Mouse (Mus musculus) embryonic facial prominence, embryonic 13.5 days (tissue): ENCODE measurements around the gene Pax6. TPM values are rescaled to one million over a fixed set of nuclear protein-coding genes. Genes with fewer than 3 reads are reported as not detected.

Experiments used
- ATAC-seq: fragments of 200-750 bp; cut with Nextera tagmentation; 2 replicates; pipeline ENCODE4 v1.8.0; 2017; ENCODE audit warnings: low read depth; ENCODE audit not compliant: insufficient number of reproducible peaks, insufficient read depth, low FRiP score, low TSS enrichment
- H3K27ac ChIP-seq: fragments of 300-500 bp; sonication (generic); 2 replicates; pipeline ENCODE4 v1.5.1; 2015; ENCODE audit warnings: moderate library complexity, mild to moderate bottlenecking, inconsistent platforms
- H3K27me3 ChIP-seq: fragments of 300-500 bp; sonication (generic); 2 replicates; pipeline ENCODE4 v1.6.1; 2015; ENCODE audit warnings: mild to moderate bottlenecking, inconsistent platforms
- H3K36me3 ChIP-seq: fragments of 300-500 bp; sonication (generic); 2 replicates; pipeline ENCODE4 v1.6.1; 2015; ENCODE audit warnings: mild to moderate bottlenecking, inconsistent platforms
- H3K4me1 ChIP-seq: fragments of 300-500 bp; sonication (generic); 2 replicates; pipeline ENCODE4 v1.6.1; 2015; ENCODE audit warnings: inconsistent platforms
- H3K4me2 ChIP-seq: fragments of 300-500 bp; sonication (generic); 2 replicates; pipeline ENCODE4 v1.6.1; 2015; ENCODE audit warnings: moderate library complexity, mild to moderate bottlenecking, inconsistent platforms
- H3K4me3 ChIP-seq: fragments of 300-500 bp; sonication (generic); 2 replicates; pipeline ENCODE4 v1.5.1; 2015; ENCODE audit warnings: mild to moderate bottlenecking, inconsistent platforms
- H3K9ac ChIP-seq: fragments of 300-500 bp; sonication (generic); 2 replicates; pipeline ENCODE4 v1.6.1; 2015; ENCODE audit warnings: mild to moderate bottlenecking, inconsistent platforms
- H3K9me3 ChIP-seq: fragments of 300-500 bp; sonication (generic); 2 replicates; pipeline ENCODE4 v1.6.1; 2016; ENCODE audit warnings: inconsistent platforms
- WGBS: fragments of 180-500 bp; shearing (Covaris S2); methylation state at CpG from one replicate; pipeline ENCODE4 v1.1.7; 2015; ENCODE audit warnings: mixed read lengths; 5-methylcytosine and 5-hydroxymethylcytosine counted together
- polyA plus RNA-seq: library from polyadenylated mRNA; unstranded; fragments of >200 nt; fragmentation: Nextera tagmentation; extraction: Ambion mirVana; gene quantifications from 2 replicates; pipeline ENCODE4 v1.2.1, GENCODE M21; 2015

Gene Pax6
- polyA plus RNA-seq, 1 experiment from 2014 or later = 1.6 TPM

DNA sequence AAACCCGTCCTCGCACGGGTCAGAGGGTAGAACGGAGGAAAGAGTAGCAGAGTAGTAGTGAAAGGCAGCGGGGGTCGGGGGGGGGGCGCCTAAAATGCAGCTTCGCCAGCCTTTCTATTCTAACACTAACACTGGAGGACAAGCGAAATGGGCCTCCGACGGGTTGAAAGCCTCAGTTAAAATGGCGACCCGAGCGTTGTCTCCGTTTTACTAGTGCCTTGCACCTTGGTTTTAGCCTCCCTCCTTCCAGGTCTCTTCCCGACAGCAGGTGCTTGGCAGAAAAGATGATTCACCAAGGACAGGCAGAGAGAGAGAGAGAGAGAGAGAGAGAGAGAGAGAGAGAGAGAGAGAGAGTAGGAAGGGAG lies 3.9 kb downstream of the Pax6 start:
- no peak overlapping the region; the same call in 1 of the 2 replicates for H3K4me3 ChIP-seq
- no peak overlapping the region for H3K27ac ChIP-seq
- H3K27me3 ChIP-seq = peaks cover 100% of the 10 kb centered on the region
- peaks cover 40% of the 10 kb centered on the region for H3K4me1 ChIP-seq
- no peak for ATAC-seq
- H3K4me2 ChIP-seq = no peak overlapping the region; the same call in 1 of the 2 replicates
- H3K9me3 ChIP-seq = no peaks in the 10 kb centered on the region
- no peaks in the 10 kb centered on the region for H3K36me3 ChIP-seq
- WGBS = 1% methylated on average over 16 of the region's 16 CpGs
- no peak overlapping the region for H3K9ac ChIP-seq

DNA sequence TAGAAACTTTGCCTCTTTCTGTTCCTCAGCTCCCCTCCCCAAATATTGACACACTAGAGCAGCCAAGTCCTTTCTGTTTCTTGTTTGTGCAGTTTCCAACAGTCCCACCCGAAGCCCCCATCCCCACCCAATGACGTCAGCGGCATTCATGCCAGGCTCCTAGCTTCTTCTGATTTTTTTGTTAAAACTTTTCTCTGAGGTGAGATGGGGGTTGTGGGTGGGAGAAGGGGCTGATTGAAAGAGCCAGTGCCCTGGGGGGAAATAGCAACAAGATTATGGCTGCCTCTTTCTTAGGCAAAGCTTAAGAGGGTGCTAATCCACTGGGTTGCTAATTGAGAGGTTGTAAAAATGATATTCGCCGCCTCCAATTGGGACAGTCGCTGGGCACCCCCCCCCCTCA lies 4.4 kb downstream of the Pax6 start:
- H3K9me3 ChIP-seq = no peaks in the 10 kb centered on the region
- no peak overlapping the region for H3K9ac ChIP-seq
- ATAC-seq = no peak
- no peak overlapping the region for H3K27ac ChIP-seq
- no peaks in the 10 kb centered on the region for H3K36me3 ChIP-seq
- H3K4me1 ChIP-seq = peaks cover 40% of the 10 kb centered on the region
- no peak overlapping the region for H3K4me3 ChIP-seq
- no peak overlapping the region; the same call in 1 of the 2 replicates for H3K4me2 ChIP-seq
- WGBS = 1% methylated on average over 6 of the region's 6 CpGs
- H3K27me3 ChIP-seq = peaks cover 100% of the 10 kb centered on the region

- Histone ChIP-seq H3K36me3 (no peaks in the 10 kb centered on the region), H3K9me3 (no peaks in the 10 kb centered on the region), H3K27ac (no peak overlapping the region), H3K4me1 (peaks cover 36% of the 10 kb centered on the region), H3K4me3 (no peak overlapping the region), H3K4me2 (peak overlapping the region; percentile 3; the same call in 1 of the 2 replicates), H3K27me3 (peaks cover 100% of the 10 kb centered on the region), H3K9ac (no peak overlapping the region)
- no peak for ATAC-seq
- WGBS = 2% methylated on average over 10 of the region's 10 CpGs
Observed at GRCm38 (mm10) chr2:105673631-105674060, 4.9 kb downstream of the Pax6 start.

DNA sequence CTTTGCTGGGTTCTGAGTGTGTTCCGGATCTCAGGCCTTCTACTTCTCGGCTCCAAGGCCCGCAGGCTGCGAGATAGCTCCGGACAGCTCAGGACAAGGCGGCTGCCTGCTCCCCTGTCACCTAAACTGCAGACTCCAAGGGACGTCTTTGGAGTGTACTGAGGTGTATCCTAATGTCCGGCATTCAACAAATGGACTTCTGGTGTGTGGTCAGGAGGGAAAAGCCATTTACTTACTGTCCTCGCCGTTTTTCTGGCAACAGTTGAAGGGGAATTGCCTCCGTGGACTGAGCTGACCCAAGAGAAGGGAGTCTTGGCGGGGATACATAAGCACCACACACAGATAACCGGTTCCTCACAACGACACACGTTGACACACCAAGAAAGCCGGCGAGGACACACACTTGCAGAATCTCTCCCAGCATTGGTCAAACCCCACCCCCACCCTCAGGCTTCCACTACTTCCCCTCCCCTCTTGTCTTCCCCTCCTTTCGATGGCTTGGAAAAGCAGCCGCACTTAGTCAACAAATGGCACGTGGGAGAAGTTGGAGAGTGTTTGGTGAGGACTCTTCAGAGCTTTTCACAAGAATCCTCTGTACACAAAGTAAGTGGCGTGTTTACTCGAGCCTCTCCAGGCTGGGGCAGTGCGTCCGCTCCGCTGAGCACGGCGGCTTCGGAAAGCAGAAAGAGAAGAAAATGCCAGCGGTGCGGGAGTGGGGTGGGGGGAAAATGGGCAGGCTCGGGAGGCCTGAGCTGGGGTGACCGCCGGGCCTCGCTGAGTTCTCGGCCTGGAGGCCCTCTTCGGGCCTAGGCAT lies 5.6 kb downstream of the Pax6 start:
- no peak overlapping the region for H3K9ac ChIP-seq
- H3K4me1 ChIP-seq = peaks cover 30% of the 10 kb centered on the region
- H3K9me3 ChIP-seq = no peaks in the 10 kb centered on the region
- no peak for ATAC-seq
- peaks cover 100% of the 10 kb centered on the region for H3K27me3 ChIP-seq
- H3K4me2 ChIP-seq = peak overlapping the region; percentile 61
- 1% methylated on average over 36 of the region's 36 CpGs for WGBS
- no peak overlapping the region for H3K27ac ChIP-seq
- no peaks in the 10 kb centered on the region for H3K36me3 ChIP-seq
- H3K4me3 ChIP-seq = peak overlapping the region; percentile 33; the same call in 1 of the 2 replicates

GRCm38 (mm10) chr2:105674875-105675729 lies 6.4 kb downstream of the Pax6 start:
- Histone ChIP-seq H3K36me3 (no peaks in the 10 kb centered on the region), H3K9me3 (no peaks in the 10 kb centered on the region), H3K9ac (no peak overlapping the region), H3K4me3 (peak overlapping the region; percentile 33), H3K4me2 (peak overlapping the region; percentile 61), H3K27me3 (peaks cover 100% of the 10 kb centered on the region), H3K4me1 (peaks cover 28% of the 10 kb centered on the region), H3K27ac (no peak overlapping the region)
- WGBS = 1% methylated on average over 49 of the region's 49 CpGs
- peak; percentile 66 for ATAC-seq

DNA sequence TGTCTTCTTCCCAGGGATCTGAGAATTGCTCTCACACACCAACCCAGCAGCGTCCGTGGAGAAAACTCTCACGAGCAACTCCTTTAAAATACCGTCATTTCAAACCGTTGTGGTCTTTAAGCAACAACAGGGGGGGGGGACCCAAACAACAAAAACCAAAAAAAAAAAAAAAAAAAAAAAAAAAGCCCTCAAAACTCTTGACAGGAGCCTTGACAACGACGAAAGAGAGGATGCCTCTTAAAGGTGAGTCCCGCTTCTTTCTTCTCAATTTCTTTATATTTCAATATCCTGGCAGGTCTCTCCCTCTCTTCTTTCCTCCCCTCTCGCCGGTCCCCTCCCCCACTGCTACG lies 7.0 kb downstream of the Pax6 start:
- no peak overlapping the region for H3K9ac ChIP-seq
- H3K4me1 ChIP-seq = peaks cover 34% of the 10 kb centered on the region
- WGBS = under 1% methylated on average over 11 of the region's 11 CpGs
- H3K9me3 ChIP-seq = no peaks in the 10 kb centered on the region
- H3K36me3 ChIP-seq = no peaks in the 10 kb centered on the region
- H3K4me3 ChIP-seq = peak overlapping the region; percentile 37
- no peak overlapping the region for H3K27ac ChIP-seq
- peak overlapping the region; percentile 61 for H3K4me2 ChIP-seq
- peaks cover 100% of the 10 kb centered on the region for H3K27me3 ChIP-seq
- ATAC-seq = no peak

GRCm38 (mm10) chr2:105676080-105676908 lies 7.6 kb downstream of the Pax6 start:
- Histone ChIP-seq H3K9ac (peak overlapping the region; percentile 63), H3K4me2 (peak overlapping the region; percentile 61), H3K27me3 (peaks cover 100% of the 10 kb centered on the region), H3K4me1 (peaks cover 38% of the 10 kb centered on the region), H3K36me3 (no peaks in the 10 kb centered on the region), H3K9me3 (no peaks in the 10 kb centered on the region), H3K4me3 (peak overlapping the region; percentile 37), H3K27ac (no peak overlapping the region)
- ATAC-seq = no peak
- WGBS = under 1% methylated on average over 77 of the region's 77 CpGs

DNA sequence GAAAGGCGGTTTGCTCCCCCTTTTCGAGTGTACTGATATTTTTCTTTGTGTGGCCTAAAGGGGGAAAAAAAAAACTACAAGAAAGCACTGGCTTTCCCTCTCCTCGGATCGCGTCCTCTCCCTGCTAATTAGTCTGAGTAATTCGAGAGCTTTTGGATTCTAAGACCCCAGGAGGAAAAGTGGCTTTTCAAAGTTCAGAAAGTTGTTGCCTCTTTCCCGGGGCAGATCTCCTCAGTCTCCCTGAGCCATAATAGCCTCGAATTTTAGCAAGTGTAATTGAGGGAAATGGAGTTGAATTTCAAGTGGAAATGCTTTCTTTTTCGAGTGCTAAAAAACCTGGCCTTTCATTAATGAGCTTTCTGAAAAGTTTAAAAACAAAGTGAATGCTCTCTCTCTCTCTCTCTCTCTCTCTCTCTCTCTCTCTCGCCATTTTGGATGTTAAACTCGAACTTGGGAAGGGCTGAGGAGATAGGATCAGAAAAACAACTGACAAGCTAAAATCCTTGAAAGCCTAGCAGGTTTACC lies 8.3 kb downstream of the Pax6 start:
- Histone ChIP-seq H3K9me3 (no peaks in the 10 kb centered on the region), H3K4me2 (peak overlapping the region; percentile 61), H3K4me1 (peaks cover 44% of the 10 kb centered on the region), H3K27ac (no peak overlapping the region), H3K27me3 (peaks cover 100% of the 10 kb centered on the region), H3K9ac (no peak overlapping the region), H3K4me3 (peak overlapping the region; percentile 37), H3K36me3 (no peaks in the 10 kb centered on the region)
- ATAC-seq = no peak
- WGBS = under 1% methylated on average over 11 of the region's 11 CpGs

DNA sequence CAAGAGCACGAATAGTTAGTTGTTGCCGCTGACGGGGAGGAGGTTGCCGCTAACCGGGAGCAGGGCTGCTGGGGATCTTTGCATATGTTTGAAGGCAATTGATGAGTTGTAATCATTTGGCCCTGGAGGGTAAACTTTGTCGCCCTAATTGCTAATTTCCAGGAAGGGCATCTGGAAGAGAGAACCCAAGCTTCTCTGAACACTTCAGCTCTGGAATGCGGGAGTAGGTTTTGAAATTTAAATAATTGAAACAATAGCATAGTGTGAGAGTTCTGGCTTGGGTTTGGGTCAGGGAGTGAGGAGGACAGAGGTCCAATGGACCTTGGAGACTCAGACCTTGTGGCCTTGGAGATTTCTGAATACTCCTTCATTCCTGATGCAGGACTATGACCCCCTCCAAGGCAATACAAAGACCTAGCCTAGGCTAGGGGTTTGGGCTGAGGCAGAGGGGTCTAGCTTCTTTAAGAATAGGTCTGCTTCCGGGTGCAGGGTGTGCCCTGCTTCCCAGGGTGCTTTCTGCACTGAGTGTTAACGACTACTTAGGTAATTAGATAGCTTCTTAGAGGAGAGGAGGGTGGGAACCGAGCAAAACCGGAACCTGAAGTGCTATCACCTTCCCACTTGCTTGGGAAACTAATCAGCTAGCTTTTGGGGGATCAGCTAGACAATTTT lies 8.9 kb downstream of the Pax6 start:
- peaks cover 46% of the 10 kb centered on the region for H3K4me1 ChIP-seq
- peaks cover 100% of the 10 kb centered on the region for H3K27me3 ChIP-seq
- H3K36me3 ChIP-seq = no peaks in the 10 kb centered on the region
- H3K9ac ChIP-seq = no peak overlapping the region
- under 1% methylated on average over 11 of the region's 11 CpGs for WGBS
- no peaks in the 10 kb centered on the region for H3K9me3 ChIP-seq
- H3K4me3 ChIP-seq = no peak overlapping the region
- ATAC-seq = no peak
- H3K27ac ChIP-seq = no peak overlapping the region
- H3K4me2 ChIP-seq = no peak overlapping the region; the same call in 1 of the 2 replicates

DNA sequence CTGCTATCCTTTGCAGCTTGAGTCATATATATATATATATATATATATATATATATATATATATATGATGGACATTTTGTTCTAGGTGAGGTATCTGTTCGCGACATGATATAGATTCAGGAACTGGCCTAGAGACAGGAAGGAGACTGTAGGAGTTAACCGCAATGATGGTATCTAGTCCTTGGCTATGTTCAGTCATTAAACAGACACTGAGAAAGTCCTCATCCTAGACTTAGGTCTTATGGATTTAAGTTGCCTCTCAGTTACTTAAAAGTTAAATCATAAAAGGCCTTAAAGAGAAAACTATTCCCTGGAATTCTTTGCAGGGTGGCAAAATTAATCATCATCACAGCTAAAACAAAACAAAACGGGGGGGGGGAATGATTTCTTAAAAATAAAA lies 9.6 kb downstream of the Pax6 start:
- WGBS = 5% methylated on average over 4 of the region's 4 CpGs
- peaks cover 100% of the 10 kb centered on the region for H3K27me3 ChIP-seq
- H3K9ac ChIP-seq = no peak overlapping the region
- H3K36me3 ChIP-seq = no peaks in the 10 kb centered on the region
- no peak for ATAC-seq
- no peak overlapping the region for H3K27ac ChIP-seq
- H3K4me1 ChIP-seq = peaks cover 46% of the 10 kb centered on the region
- H3K4me3 ChIP-seq = no peak overlapping the region
- H3K4me2 ChIP-seq = no peak overlapping the region
- H3K9me3 ChIP-seq = no peaks in the 10 kb centered on the region
